Mouse (Mus musculus) lung, adult 2 months (tissue): Measurements from ENCODE around the gene Cntrl.

Experiments
- CTCF ChIP-seq: fragments of 200-500 bp; IDR thresholded peaks from 2 replicates; pipeline ENCODE4 v1.5.1; 2011; ENCODE audit warnings: mild to moderate bottlenecking, low read length, control low read depth; ENCODE audit not compliant: insufficient read depth
- POLR2A ChIP-seq: fragments of 200-500 bp; IDR thresholded peaks from 2 replicates; pipeline ENCODE4 v1.6.1; 2011; ENCODE audit warnings: low read depth, mild to moderate bottlenecking, control low read depth, low read length, borderline replicate concordance; ENCODE audit errors: extremely low read depth

DNA sequence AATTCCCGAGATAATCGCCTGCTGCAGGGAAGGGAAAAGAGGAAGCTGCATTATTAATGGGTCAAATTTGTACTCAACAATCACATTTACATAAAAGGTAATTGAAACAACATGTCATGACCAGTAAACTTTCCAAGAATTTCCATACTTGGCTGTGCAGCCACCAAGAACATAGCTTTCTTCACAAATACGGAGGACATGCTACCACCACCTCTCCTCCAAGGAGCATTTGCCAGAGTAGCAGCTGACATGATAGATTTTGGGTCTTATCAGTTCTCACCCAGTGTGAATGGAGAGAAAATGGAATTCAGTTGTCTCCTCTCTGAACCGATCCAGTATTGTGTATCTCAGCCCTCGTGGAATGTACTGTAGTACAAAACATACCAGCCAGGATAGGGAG is 90.2 kb downstream of the Cntrl start:
- TF ChIP-seq POLR2A (no peak), CTCF (no peak)
